Mouse (Mus musculus): ENCODE data around the gene Nek9. TPM values are rescaled to one million over a fixed set of nuclear protein-coding genes. Genes with fewer than 3 reads are reported as not detected.

The Nek9 gene
- polyA plus RNA-seq, 1 experiment from 2014 or later = 9.4 TPM

- Histone ChIP-seq H3K27me3 (replicated peaks; ENCODE audit: control insufficient read depth, insufficient read depth, low read length) (no peaks in the 10 kb centered on the region), H3K9me3 (ENCODE audit: control insufficient read depth, low read length) (no peaks in the 10 kb centered on the region; the same call in 1 of the 2 replicates), H3K4me1 (replicated peaks; ENCODE audit: control insufficient read depth, insufficient read depth, low read length) (peaks cover 2% of the 10 kb centered on the region; the same call in 1 of the 2 replicates), H3K9ac (ENCODE audit: low read depth, low read length) (peak within 1 kb of the TSS; percentile 76), H3K4me3 (ENCODE audit: low read depth, low read length) (peak within 1 kb of the TSS; percentile 63), H3K4me2 (peak within 1 kb of the TSS; percentile 78), H3K36me3 (ENCODE audit: control insufficient read depth, insufficient read depth, low read length) (peaks cover 6% of the 10 kb centered on the region; the same call in 1 of the 2 replicates), H3K27ac (ENCODE audit: low read depth, low read length) (peak within 1 kb of the TSS; percentile 66)
- ATAC-seq (replicated peaks; ENCODE audit: low FRiP score) = peak; percentile 88
- under 1% methylated on average over 35 of the region's 35 CpGs for WGBS
- DNase-seq (ENCODE audit: low spot score) = peak; percentile 85
Measured at GRCm38 (mm10) chr12:85270319-85270718, 68.8 kb downstream of the Nek9 start, which contains the start of gene Mlh3. Gene Mlh3 (minus strand): TSS chr12:85270599.

GRCm38 (mm10) chr12:85269821-85270220, 69.3 kb downstream of the Nek9 start:
- WGBS = 52% methylated on average over 3 of the region's 3 CpGs
- H3K4me1 ChIP-seq (replicated peaks; ENCODE audit: control insufficient read depth, insufficient read depth, low read length) = peaks cover 2% of the 10 kb centered on the region; the same call in 1 of the 2 replicates
- H3K27ac ChIP-seq (ENCODE audit: low read depth, low read length) = peak overlapping the region; percentile 66; the same call in 1 of the 2 replicates
- peak overlapping the region; percentile 76 for H3K9ac ChIP-seq (ENCODE audit: low read depth, low read length)
- no peaks in the 10 kb centered on the region for H3K27me3 ChIP-seq (replicated peaks; ENCODE audit: control insufficient read depth, insufficient read depth, low read length)
- H3K4me3 ChIP-seq (ENCODE audit: low read depth, low read length) = peak overlapping the region; percentile 63
- H3K9me3 ChIP-seq (ENCODE audit: control insufficient read depth, low read length) = no peaks in the 10 kb centered on the region; the same call in 1 of the 2 replicates
- H3K4me2 ChIP-seq = peak overlapping the region; percentile 78
- DNase-seq (ENCODE audit: low spot score) = no peak
- H3K36me3 ChIP-seq (ENCODE audit: control insufficient read depth, insufficient read depth, low read length) = peaks cover 6% of the 10 kb centered on the region; the same call in 1 of the 2 replicates
- ATAC-seq (replicated peaks; ENCODE audit: low FRiP score) = no peak

- ATAC-seq (replicated peaks; ENCODE audit: low FRiP score) = no peak
- WGBS = 78% methylated on average over 3 of the region's 3 CpGs
- H3K27me3 ChIP-seq (replicated peaks; ENCODE audit: control insufficient read depth, insufficient read depth, low read length) = no peaks in the 10 kb centered on the region
- no peak overlapping the region for H3K27ac ChIP-seq (ENCODE audit: low read depth, low read length)
- no peak overlapping the region for H3K9ac ChIP-seq (ENCODE audit: low read depth, low read length)
- DNase-seq (ENCODE audit: low spot score) = no peak
- peaks cover 2% of the 10 kb centered on the region; the same call in 1 of the 2 replicates for H3K36me3 ChIP-seq (ENCODE audit: control insufficient read depth, insufficient read depth, low read length)
- H3K4me3 ChIP-seq (ENCODE audit: low read depth, low read length) = no peak overlapping the region
- H3K9me3 ChIP-seq (ENCODE audit: control insufficient read depth, low read length) = no peaks in the 10 kb centered on the region; the same call in 1 of the 2 replicates
- H3K4me2 ChIP-seq = no peak overlapping the region
- H3K4me1 ChIP-seq (replicated peaks; ENCODE audit: control insufficient read depth, insufficient read depth, low read length) = 0 out of 2 replicates have a peak, but pooled peaks cover 2% of the 10 kb centered on the region
Measured at GRCm38 (mm10) chr12:85266248-85266647, 72.9 kb downstream of the Nek9 start.

- Histone ChIP-seq H3K4me3 (ENCODE audit: low read depth, low read length) (no peak overlapping the region), H3K27me3 (replicated peaks; ENCODE audit: control insufficient read depth, insufficient read depth, low read length) (no peaks in the 10 kb centered on the region), H3K4me1 (replicated peaks; ENCODE audit: control insufficient read depth, insufficient read depth, low read length) (0 out of 2 replicates have a peak, but pooled peaks cover 2% of the 10 kb centered on the region), H3K36me3 (ENCODE audit: control insufficient read depth, insufficient read depth, low read length) (peaks cover 2% of the 10 kb centered on the region; the same call in 1 of the 2 replicates), H3K4me2 (no peak overlapping the region), H3K9ac (ENCODE audit: low read depth, low read length) (no peak overlapping the region), H3K9me3 (ENCODE audit: control insufficient read depth, low read length) (no peaks in the 10 kb centered on the region; the same call in 1 of the 2 replicates), H3K27ac (ENCODE audit: low read depth, low read length) (no peak overlapping the region)
- DNase-seq (ENCODE audit: low spot score) (no peak), ATAC-seq (replicated peaks; ENCODE audit: low FRiP score) (no peak)
- WGBS = 64% methylated on average over 7 of the region's 7 CpGs
Measured at GRCm38 (mm10) chr12:85264940-85265339, 74.2 kb downstream of the Nek9 start.

- Histone ChIP-seq H3K4me2 (no peak overlapping the region), H3K36me3 (ENCODE audit: control insufficient read depth, insufficient read depth, low read length) (peaks cover 2% of the 10 kb centered on the region; the same call in 1 of the 2 replicates), H3K27me3 (replicated peaks; ENCODE audit: control insufficient read depth, insufficient read depth, low read length) (no peaks in the 10 kb centered on the region), H3K9me3 (ENCODE audit: control insufficient read depth, low read length) (no peaks in the 10 kb centered on the region; the same call in 1 of the 2 replicates), H3K4me3 (ENCODE audit: low read depth, low read length) (no peak overlapping the region), H3K9ac (ENCODE audit: low read depth, low read length) (no peak overlapping the region), H3K27ac (ENCODE audit: low read depth, low read length) (no peak overlapping the region), H3K4me1 (replicated peaks; ENCODE audit: control insufficient read depth, insufficient read depth, low read length) (no peaks in the 10 kb centered on the region)
- 93% methylated on average over 8 of the region's 8 CpGs for WGBS
- no peak for ATAC-seq (replicated peaks; ENCODE audit: low FRiP score)
- DNase-seq (ENCODE audit: low spot score) = no peak
Measured at GRCm38 (mm10) chr12:85264531-85264930, 74.6 kb downstream of the Nek9 start.

GRCm38 (mm10) chr12:85263190-85263589, 76.0 kb downstream of the Nek9 start:
- 68% methylated on average over 5 of the region's 5 CpGs for WGBS
- H3K27me3 ChIP-seq (replicated peaks; ENCODE audit: control insufficient read depth, insufficient read depth, low read length) = no peaks in the 10 kb centered on the region
- no peaks in the 10 kb centered on the region for H3K4me1 ChIP-seq (replicated peaks; ENCODE audit: control insufficient read depth, insufficient read depth, low read length)
- no peak overlapping the region for H3K4me2 ChIP-seq
- no peaks in the 10 kb centered on the region for H3K9me3 ChIP-seq (ENCODE audit: control insufficient read depth, low read length)
- no peak overlapping the region for H3K4me3 ChIP-seq (ENCODE audit: low read depth, low read length)
- ATAC-seq (replicated peaks; ENCODE audit: low FRiP score) = no peak
- no peak overlapping the region for H3K9ac ChIP-seq (ENCODE audit: low read depth, low read length)
- no peak for DNase-seq (ENCODE audit: low spot score)
- H3K36me3 ChIP-seq (ENCODE audit: control insufficient read depth, insufficient read depth, low read length) = peaks cover 2% of the 10 kb centered on the region; the same call in 1 of the 2 replicates
- no peak overlapping the region for H3K27ac ChIP-seq (ENCODE audit: low read depth, low read length)

GRCm38 (mm10) chr12:85262489-85262888, 76.7 kb downstream of the Nek9 start:
- peaks cover 2% of the 10 kb centered on the region; the same call in 1 of the 2 replicates for H3K36me3 ChIP-seq (ENCODE audit: control insufficient read depth, insufficient read depth, low read length)
- DNase-seq (ENCODE audit: low spot score) (no peak), ATAC-seq (replicated peaks; ENCODE audit: low FRiP score) (no peak)
- no peak overlapping the region for H3K27ac ChIP-seq (ENCODE audit: low read depth, low read length)
- 76% methylated on average over 10 of the region's 10 CpGs for WGBS
- no peaks in the 10 kb centered on the region for H3K27me3 ChIP-seq (replicated peaks; ENCODE audit: control insufficient read depth, insufficient read depth, low read length)
- H3K4me2 ChIP-seq = no peak overlapping the region
- H3K4me3 ChIP-seq (ENCODE audit: low read depth, low read length) = no peak overlapping the region
- H3K4me1 ChIP-seq (replicated peaks; ENCODE audit: control insufficient read depth, insufficient read depth, low read length) = no peaks in the 10 kb centered on the region; the same call in 1 of the 2 replicates
- H3K9me3 ChIP-seq (ENCODE audit: control insufficient read depth, low read length) = no peaks in the 10 kb centered on the region
- no peak overlapping the region for H3K9ac ChIP-seq (ENCODE audit: low read depth, low read length)

- Histone ChIP-seq H3K4me2 (0 out of 2 replicates have a peak overlapping the region, but pooled peaks have one; percentile 9), H3K27ac (ENCODE audit: low read depth, low read length) (0 out of 2 replicates have a peak overlapping the region, but pooled peaks have one; percentile 4), H3K4me1 (replicated peaks; ENCODE audit: control insufficient read depth, insufficient read depth, low read length) (no peaks in the 10 kb centered on the region; the same call in none of the 2 replicates), H3K27me3 (replicated peaks; ENCODE audit: control insufficient read depth, insufficient read depth, low read length) (no peaks in the 10 kb centered on the region), H3K36me3 (ENCODE audit: control insufficient read depth, insufficient read depth, low read length) (no peaks in the 10 kb centered on the region), H3K9ac (ENCODE audit: low read depth, low read length) (no peak overlapping the region), H3K4me3 (ENCODE audit: low read depth, low read length) (no peak overlapping the region), H3K9me3 (ENCODE audit: control insufficient read depth, low read length) (no peaks in the 10 kb centered on the region)
- WGBS = 48% methylated on average over 7 of the region's 7 CpGs
- 0 out of 2 replicates have a peak, but pooled peaks have one; percentile 31 for ATAC-seq (replicated peaks; ENCODE audit: low FRiP score)
- DNase-seq (ENCODE audit: low spot score) = no peak
Measured at GRCm38 (mm10) chr12:85257008-85257639, 82.0 kb downstream of the Nek9 start.

Data from liver, embryonic 11.5 days (tissue).